Mouse (Mus musculus) lung, postnatal 4 days (tissue): ENCODE data around the gene Snx27.

ENCODE experiments used
- DNase-seq, 2 experiments: peaks; one replicate each; pipeline ENCODE4 v3.0.0; 2021

Gene Snx27

DNA sequence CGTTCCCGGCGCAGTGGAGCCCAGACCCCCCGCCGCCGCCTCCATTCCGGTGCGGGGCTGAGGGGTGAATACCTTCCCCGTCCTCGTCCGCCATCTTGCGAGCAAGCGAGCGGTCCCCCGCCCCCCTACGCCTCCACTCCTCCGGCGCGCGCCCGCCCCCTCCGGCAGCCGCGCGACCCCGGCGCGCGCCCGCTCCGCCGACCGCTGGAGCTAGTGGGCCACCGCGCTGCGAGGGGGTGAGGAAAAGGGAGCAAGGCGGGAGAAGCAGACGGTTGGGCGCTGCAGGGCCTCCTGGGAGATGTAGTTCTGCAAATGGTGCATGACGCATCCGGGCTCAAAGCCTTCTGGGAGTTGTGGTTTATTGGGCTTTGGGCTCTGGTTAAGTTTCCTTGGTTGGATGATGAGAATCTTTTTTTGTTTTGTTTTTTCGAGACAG, at the start of gene Snx27:
TSS of gene Snx27 (minus strand) at position 261 of the 436 bp plus-strand sequence.
- peak; percentile 92 to 95 for DNase-seq

DNA sequence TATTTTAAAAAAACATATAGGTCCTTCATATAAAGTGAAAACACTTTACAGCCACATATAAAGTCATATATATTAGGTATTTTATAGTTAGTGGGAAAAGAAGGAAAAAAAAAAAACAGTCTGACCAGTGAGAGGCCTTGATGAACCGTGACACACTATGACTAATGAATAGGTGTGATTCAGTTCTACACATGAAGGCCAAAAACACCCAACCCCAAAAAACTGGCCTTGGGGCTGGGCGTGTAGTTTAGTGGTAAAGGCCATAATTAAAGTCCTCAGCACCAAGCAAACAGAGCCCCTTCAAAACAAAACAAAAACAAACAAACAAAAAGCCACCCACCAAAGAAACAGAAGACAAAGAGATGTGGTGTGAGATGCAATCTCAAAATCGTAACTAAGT, 47.4 kb upstream of the Snx27 start:
- no peak for DNase-seq

DNA sequence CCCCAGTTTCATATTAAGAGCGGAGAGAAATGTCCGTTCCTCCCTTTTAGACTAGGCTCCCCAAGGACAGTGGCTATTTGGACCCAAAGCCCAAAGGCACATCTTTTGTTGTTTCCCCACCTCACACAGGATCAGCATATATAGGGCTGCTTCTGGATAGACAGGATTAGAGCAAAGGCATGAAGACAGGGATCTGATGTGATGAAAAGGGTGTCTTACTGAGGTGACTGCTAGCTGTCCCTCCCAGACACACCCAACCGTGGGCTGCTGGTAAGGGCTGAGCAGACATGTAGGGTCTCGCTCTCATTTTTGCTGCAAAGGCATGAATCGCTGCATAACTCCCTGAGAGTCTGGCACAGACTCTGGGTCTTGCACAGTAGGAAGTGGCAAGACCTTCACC, 46.2 kb upstream of the Snx27 start:
- no peak for DNase-seq

DNA sequence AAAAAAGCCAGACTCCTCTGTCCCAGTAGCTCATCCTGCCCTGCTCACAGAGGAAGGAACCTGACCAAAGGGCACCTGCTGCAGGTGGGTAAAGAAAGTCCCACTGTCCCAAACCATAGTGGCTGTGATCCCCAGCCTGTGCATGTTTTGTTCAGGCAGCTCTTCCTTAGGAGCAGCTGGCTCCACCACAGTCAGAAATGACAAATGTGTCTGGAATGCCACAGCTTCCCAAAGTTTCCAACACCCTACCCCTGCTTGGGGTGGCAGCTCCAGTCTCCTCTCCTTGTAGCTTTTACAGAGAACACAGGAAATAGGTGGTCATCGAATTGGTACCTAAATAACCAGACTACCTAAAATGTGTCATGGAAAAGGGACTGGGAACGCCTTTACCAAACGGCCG, 41.8 kb upstream of the Snx27 start:
- DNase-seq = no peak

DNA sequence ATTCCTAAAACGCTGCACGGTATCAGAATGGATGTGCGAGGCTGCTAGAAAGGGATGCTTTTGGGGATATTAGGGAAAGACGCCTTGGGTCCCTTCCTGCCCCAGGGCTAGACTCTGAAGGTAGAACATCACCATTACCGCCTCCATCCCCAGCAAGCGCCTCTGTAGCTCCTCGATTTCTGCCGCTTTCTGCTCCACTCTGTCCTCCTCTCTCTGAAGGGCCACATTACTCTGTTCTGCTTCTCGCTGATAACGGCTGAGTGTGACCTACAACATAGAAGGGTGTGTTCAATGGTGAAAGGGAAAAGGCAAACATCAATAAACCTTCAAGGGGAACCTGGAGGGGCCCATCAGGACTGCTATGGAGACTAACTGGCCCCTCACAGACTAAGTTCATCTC, 40.0 kb upstream of the Snx27 start:
- DNase-seq = no peak

DNA sequence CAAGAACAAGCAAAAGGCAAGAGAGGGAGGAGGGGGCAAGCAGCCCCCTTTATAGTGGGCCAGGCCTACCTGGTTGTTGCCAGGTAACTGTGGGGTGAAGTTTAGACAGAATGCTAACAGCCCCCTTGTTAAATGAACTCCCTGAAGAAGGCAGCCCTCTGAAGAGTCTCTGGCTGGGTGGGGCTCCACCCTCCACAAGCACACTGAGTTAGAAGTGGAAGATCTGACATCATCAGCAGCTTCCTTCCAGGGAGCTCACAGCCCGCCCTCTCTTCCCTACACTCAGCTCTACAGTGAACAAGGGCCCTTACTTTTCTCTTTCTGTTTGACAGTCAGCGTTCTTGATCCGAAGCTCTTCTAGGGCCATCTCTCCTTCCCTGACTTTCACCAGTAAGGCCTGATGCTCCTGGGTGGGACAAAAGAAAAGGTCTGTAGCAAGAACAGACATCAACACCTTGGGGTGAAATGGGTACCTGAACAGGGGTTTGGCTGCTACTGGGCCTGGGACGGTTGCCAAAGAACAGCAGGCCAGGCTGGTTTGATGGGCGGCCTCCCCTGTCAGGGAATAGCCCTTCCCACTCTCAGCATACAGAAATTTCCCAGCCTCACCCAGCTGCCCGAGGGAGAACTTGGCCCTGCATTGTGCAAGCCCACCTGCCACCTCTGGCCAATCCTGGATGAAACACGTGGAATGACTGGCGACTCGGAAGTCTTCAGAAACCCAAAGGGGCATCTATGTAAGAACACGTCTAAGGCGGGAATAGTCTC, 39.4 kb upstream of the Snx27 start:
- peak; percentile 61 to 76 for DNase-seq

DNA sequence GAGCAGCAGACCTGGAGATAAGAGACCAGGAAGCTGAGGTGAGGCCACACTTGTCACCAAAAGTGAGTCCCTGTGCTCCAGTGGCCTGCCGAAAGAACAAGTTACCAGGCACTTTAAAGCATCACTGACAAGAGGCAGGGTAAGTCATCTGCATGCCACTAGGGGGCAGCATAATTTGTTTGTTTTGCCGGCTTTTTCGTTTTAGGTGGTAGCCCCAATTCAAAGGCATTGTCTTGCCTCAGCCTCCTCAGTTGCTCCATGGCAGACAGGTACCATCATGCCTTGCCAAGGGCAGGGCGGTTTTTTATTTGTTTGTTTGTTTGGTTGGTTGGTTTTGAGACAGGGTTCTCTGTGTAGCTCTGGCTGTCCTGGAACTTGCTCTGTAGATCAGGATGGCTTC, 34.2 kb upstream of the Snx27 start:
- peak in 1 of 2 experiments; percentile 50 for DNase-seq

DNA sequence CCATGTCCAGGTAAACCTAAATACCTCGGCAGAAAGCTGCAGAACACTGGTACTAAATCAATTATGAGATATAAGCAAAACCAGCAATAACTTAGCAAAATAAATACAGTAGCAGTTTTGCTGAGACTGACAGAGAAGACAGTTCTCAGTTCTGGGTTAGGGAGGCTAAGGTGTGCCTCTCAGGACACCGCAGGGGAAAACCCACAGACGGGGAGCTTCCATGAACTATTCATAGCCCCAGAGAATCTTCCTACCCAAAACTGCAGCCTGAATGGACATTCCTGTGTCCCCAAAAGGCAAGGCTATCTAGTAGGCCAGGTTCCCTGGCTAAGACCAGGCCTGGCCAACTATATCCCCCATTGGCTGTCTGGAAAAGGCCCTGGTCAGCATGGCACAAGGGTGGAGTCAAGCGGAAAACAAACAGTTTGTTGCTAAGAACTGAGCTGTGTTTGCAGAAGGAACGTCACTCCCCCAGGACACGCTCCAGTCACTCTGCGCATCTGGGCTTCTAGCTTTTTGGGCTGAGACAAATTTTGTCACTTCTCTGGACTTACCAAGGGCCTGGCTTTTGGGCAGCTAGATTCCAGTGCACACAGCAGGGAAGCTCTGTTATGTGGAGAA, 30.9 kb upstream of the Snx27 start:
- DNase-seq = no peak

DNA sequence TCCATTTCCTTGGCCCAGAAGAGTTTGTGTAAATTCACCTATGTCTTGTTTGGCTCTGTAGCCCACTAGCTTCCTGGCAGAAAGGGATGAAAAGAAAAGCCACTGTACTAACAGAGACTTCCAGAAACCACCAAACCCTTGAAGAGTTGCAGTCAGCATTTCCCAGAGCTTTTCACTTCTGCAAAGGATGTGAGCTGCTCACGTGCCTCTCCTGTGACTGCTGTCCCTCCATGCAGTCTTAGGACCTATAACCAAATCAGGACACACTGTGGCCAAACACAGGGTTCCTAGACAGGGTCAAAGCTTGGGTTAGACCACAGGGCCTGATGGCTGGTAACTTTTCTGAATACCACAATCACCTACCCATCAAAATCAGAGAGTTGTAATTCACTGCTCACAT, 29.8 kb upstream of the Snx27 start:
- no peak for DNase-seq

DNA sequence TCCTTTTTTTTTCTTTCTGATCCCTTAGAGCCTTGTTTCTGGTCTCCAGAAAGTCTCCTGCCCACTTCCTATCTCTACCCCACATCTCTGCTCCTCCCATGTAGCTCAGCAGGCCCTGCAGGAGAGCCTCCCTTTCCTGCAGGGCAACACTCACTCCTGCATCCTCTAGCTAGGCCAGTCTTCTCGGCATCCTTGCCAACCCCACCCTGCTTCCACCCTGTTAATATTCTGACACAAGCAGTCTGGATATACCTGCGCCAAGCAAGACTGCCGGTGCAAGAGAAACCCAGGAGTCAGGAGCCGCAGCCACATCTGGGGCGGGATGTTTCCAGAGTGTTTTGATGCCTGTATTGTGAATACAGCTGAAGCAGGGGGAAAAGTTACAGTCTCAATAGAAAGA, 29.3 kb upstream of the Snx27 start:
- DNase-seq = no peak

DNA sequence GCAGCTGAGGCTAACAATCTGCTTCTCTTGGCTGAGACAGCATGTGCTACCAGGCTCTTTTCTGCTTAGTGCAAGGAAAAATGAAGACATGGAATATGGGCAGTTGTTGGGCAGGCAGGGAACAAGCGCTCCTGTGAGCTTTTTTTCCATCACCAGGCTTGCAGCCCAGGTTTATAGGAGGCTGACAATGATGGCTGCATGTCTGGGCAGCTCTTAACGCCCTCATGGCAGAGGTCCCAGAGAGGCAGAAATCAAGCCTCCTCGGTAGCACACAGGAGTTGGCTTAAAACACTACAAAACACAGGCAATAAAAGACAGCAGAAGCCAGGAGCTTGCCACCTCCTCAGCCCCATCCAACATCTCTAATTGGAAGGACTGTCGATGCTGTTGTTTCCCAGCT, 28.8 kb upstream of the Snx27 start:
- no peak for DNase-seq

DNA sequence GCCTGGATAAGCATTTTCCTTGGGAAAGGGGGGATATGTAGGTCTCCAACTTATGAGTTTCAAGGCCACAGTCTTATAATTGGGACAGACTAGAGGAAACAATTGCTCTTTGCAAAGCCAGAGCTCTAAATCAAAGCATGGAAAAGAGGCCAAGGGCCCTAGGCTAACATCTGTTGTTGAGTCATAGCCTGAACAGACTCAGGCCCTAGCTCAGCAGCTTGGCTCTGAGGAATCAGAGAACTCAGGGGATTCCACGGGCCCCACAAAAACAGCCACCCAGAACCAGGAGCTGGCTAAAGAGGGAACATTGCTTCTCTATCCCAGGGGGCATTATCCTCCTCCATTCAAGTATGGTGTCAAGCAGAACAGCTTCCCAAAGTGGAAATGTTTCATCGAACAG, 28.1 kb upstream of the Snx27 start:
- DNase-seq = no peak

DNA sequence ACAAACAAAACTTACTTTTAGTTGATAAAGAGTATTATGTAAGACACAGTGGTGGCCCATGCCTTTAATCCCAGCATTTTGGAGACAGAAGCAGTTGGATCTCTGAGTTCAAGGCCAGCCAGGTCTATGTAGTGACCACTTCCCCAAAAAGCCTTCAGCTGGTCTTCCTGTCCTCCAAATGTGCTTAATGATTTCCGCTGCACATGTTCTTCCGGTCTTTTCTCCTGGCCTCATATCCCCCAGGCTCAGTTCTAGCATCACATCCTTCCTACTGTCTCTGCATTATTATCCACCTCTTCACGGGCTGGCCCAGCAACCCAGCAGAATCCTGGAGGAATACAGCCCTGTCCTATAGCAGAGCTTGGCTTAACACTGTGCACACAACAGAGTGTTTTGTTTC, 27.1 kb upstream of the Snx27 start:
- DNase-seq = no peak

DNA sequence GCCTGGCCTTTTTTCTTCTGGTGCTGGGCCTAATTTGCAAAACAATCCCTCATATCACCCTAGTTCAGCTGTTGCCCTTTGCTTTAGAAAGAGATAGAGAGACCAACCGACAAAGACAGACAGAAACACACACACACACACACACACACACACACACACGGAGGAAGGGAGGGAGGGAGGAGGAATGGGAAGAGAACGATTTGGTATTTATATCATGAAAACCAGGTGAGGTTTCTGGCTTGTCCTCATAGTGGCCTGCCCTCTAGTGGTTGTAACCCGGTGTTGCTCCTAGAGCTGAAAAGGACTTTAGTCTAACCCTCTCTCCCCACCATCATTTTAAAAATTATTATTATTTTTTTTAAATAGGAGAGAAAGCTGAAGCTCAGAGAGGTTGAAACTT, 19.4 kb upstream of the Snx27 start:
- DNase-seq = peak in 1 of 2 experiments; percentile 65

DNA sequence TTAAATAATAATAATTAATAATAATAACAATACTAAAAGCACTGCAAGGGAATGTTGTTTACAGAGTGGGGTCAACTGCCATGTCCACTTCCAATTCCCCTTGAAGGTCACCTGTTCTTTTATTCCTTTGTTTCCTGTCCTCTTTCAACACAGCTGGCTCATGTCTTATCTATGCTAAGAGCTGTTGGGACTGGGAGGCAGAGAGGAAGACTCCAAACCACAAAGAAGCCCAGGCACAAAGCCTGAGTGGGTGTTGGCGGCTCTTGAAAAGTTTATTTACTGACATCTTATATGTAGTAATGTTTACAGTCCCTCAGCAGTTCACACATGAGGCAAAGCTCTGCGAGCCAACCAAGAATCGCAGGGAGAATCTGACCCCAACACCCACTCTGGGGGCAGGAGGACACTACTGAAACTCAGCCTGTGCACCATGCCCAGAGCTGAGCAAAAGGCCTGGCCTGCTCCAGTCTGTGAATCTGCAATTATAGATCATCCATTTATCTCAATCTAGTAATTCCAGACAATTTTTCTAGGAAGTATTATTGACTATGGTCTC, 14.8 kb upstream of the Snx27 start:
- no peak for DNase-seq

DNA sequence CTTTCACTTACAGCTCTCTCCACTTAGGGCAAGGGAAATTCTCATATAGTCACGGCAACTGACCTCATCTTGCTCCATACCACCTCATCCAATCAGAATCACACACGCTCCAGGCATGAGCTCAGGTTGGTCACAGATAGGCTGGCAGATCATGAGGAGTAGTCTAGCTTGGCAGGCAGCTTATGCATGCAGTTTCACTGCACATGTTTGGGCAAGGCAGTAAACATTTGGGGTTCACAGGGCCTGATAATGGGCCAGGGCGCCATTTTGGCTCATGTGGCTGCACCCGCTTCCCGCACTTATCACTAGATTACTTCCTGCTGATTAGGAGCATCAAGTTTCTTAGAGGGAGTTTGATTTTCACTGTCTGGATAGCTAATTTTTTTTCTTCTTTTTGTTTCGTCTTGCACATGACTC, 13.4 kb upstream of the Snx27 start:
- DNase-seq = no peak

DNA sequence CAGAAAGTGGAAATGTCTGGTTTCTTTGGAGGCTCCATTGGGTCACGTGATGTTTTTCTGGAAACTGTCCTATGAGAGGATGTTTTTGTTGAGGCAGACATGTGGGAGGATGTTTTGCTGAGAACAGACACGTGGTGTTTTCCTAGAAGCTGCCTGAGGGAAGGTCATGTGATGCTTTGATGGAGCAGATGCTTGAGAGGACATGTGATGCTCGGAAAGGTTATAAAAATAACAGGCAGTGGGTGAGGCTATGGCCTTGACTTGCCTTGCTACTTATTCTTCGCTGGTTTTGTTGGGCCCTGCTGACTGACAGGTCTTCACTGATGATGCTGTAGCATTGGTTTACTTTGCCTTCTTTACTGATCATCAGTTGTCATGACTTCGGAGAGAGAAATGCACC, 8.6 kb upstream of the Snx27 start:
- DNase-seq = no peak

DNA sequence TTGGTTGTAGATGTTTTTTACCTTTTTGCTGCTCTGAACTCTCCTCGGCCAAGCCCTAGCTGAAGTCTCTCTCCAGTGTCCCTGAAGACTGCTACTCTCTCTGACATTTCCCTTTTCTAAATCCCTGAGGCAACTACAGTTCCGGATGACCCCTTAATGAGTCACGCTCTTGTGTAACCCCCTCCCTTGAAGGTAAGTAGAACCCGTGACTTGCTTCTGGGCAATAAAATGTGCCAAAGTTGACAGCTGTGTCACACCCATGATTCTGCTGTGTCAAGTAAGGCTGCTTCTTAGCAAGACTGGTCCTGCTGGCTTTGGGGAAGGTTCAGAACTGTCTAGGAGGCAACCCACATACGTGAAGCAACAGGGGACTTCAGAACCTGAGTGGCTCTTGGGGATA, 5.4 kb upstream of the Snx27 start:
- DNase-seq = peak in 1 of 2 experiments; percentile 54

DNA sequence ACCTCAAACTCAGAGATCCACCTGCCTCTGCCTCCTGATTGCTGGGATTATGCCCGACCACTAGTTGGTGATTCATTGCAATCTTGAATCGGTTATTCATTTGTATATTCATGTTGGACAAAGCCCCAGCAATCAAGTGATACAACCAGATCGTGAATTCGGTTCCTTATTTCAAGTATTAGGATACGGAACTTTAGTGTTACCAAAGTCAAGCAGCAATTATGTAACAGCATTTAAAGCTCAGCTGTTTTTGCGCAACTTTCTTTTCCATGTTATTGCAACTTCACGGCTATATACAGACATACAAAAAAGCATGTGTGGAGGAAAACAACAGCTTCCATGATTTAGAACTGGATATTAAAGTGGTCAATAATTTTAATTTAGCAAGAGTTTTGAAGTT, 428 bp upstream of the Snx27 start:
- no peak for DNase-seq

DNA sequence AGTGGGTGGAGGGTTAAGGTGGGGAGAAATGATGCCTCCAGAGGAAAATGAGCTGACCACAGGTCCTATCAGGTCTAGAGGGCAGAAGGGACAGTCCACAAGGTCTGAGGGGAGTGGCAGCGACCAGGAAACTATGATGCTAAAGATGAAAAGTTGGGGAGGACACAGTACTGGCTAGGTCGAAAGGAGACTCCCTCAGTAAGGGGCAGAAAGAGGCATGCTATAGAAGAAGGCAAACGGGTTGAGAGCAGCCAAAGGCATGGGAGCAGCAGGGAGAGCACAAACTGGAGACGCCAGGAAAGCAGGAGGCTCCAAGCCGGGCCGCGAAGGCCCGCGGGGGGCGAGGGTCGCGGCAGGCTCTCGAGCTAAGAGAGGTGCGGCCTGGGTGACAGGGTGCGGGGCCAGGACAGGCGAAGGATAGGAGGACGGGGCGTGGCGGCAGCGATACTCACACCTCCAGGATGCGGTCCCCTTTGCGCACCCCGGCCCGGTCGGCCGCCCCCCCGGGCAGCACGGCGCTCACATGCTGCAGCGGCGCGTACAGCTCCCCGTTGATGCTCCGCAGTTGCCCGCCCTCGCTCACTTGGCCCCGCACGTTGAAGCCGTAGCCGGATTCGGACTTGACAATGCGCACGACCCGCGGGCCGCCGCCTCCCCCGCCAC, 592 bp downstream of the Snx27 start:
- no peak for DNase-seq

DNA sequence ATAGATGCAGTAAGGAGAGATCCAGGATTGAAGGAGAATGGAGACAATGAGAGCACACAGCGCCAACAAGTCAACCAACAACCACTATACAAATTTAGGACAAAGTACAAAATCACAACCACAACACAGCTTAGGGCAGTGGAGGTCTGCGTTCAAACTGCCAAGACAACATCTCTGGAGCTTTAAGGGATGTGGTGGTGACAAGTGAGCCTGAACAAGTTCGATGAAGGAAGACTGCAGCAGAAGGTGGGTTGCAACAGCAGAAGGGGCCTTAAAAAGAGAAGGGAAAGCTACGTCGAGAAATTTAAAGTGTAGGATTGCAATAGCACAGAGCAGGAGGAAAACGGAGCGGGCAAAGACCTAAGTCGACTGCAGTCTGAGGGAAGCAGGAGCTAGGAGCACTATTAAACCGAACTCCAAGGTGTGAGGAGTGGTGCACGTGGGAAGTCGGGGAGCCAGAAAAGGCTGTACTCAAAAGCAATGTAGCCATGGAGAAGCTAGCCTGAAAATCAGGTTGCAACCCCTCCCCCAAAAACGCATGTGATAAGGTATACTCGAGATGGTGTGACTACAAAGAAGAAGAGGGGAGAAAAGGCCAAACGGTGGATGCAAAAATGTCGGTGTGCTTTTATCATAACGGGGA, 1.3 kb downstream of the Snx27 start:
- DNase-seq = peak in 1 of 2 experiments; percentile 15

DNA sequence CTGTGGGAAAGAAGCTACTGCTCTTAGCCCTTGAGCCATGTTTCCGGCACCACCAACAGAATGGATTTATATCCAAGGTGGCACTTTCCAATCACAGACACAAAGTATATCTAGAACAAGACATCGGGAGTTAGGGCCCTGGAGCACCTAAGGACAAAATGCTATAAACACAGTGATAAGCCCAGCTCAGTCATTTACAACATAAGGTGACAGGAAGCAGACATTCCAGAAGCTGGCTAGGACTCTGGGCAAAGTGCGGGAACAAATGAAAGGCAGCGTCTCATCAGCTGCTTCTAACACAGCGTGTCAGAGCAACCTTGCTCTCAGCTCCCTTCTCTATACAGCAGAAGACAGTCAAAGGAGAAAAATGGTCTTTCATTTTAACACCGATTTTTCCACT, 8.0 kb downstream of the Snx27 start:
- DNase-seq = no peak

DNA sequence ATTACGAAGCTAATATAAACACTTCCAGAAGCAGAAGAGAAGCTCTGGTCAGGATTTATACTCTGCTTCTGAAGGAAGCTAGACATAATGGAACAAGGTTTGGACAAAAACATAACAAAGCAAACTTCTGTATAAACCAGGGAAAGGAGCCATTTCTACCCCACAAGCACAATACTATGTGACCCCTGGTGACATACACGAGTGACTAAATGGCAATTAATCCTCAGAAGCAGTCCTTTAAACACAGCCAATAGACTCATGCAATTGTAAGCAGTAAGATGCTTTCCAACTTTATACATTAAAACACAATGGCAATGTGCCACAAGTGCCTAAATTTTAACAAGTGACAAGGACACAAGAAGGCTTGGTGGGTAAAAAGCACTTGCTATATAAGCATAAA, 15.3 kb downstream of the Snx27 start:
- DNase-seq = peak in 1 of 2 experiments; percentile 3
